Mouse (Mus musculus) embryonic stem cell, embryonic (primary cell): ENCODE data around the gene Khdrbs1.
"Not testable (repeated sequence)": the region's sequence is repeated elsewhere in the genome, so short reads cannot be mapped to it uniquely, and the experiment has no call there.

Source experiments
- CTCF ChIA-PET, 4 experiments: fragments of 300-600 bp in 2 of 4; fragments of 350-600 bp in 2 of 4; sonication (Branson Sonifier 250); formaldehyde crosslinking; loops; one replicate each; lab custom pipeline; 2022; ENCODE audit warnings: inconsistent platforms in 2 of 4; lab: Charles Lee
- POLR2A ChIA-PET, 4 experiments: fragments of 300-600 bp in 2 of 4; fragments of 350-600 bp in 2 of 4; sonication (Branson Sonifier 250); formaldehyde crosslinking; loops; one replicate each; lab custom pipeline; 2022; ENCODE audit warnings: antibody characterized with exemption in 4 of 4, inconsistent platforms in 1 of 4; lab: Charles Lee

Gene Khdrbs1

DNA sequence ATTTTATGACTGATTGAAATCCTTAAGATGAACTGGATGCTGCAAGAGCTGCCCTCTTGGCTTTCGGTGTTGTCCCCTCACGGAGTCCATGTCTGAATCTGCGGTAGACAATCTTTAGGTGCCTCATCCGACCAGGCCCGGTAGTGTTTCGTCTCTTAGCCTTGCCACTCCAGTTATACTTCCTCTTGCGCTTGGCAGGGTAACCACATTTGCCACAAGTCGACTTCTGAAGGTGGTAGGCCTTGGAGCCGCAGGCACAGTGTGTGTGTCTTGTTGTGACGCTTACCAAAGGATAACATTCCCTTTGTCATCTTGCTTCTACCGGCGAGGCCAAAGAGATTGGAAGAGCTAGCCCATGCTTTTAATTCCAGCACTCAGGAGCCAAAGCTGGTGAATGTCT lies 19.5 kb upstream of the Khdrbs1 start:
- CTCF ChIA-PET: interaction anchor here in 2 of 4 experiments (0.6 to 0.8 kb wide), 3 partner anchors 10 to 60 kb away, joined by 3 to 6 read pairs (median 3); no protein-coding TSS in a partner anchor
- POLR2A ChIA-PET: interaction anchor here in 3 of 4 experiments (0.6 to 1.4 kb wide), 6 partner anchors 65 to 576 kb away, joined by 3 to 6 read pairs (median 4); partner anchors contain the start of gene Kpna6 (in 1 of the 3)

DNA sequence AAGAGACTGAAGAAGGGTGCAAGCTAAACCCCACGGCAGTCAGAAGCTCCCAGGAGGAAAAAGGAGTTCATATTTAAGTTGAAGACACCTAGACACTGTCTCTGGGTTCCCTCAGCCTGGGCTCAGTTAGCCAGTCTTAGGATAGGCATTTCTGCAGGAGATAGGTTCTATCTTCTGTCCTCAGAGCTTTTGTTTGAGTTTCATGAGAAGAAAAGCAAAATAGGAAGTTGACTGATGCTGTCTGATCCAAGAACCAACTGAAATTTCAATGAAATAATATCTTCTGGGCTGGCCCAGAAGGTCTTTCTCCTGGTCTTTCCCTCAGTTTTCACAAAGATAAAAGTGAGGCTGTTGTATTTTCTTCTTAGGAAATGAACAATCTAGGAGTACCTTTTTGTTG lies 13.4 kb upstream of the Khdrbs1 start:
- CTCF ChIA-PET: interaction anchor here in 1 of 4 experiments (0.6 kb wide), 2 partner anchors 207 to 519 kb away, joined by 3 read pairs; no protein-coding TSS in a partner anchor
- POLR2A ChIA-PET: interaction anchor here in 3 of 4 experiments (0.6 to 1.7 kb wide), 3 partner anchors 8 to 52 kb away, joined by 3 to 10 read pairs (median 3); partner anchors contain the start of gene Khdrbs1 (in 1 of the 3)

DNA sequence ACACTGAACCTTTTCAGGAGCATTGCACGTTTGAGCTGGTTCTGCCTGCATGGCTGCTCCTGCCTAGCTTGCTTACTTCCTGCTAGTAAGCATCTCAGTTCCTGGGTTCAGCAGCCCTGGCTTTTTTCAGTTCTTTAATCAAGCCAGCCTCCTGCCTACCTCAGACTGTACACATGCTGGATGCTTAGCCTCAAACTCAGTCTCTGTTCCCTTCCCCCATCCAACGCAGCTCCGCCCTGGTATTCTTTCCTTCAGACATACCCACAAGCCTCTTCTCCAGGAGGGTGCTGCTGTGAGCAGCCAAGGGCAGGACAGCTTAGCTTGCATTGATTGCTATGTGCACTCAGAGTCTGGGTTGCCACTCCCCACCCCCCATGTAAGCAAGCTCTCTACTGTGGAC lies 12.6 kb upstream of the Khdrbs1 start:
- POLR2A ChIA-PET: interaction anchor here in 3 of 4 experiments (0.6 to 1.7 kb wide), 4 partner anchors 8 to 54 kb away, joined by 3 to 10 read pairs (median 3); partner anchors contain the start of gene Khdrbs1 (in 1 of the 3)
- CTCF ChIA-PET: interaction anchor here in 2 of 4 experiments (0.6 to 1.4 kb wide), 3 partner anchors 205 to 520 kb away, joined by 3 to 4 read pairs (median 3); no protein-coding TSS in a partner anchor

DNA sequence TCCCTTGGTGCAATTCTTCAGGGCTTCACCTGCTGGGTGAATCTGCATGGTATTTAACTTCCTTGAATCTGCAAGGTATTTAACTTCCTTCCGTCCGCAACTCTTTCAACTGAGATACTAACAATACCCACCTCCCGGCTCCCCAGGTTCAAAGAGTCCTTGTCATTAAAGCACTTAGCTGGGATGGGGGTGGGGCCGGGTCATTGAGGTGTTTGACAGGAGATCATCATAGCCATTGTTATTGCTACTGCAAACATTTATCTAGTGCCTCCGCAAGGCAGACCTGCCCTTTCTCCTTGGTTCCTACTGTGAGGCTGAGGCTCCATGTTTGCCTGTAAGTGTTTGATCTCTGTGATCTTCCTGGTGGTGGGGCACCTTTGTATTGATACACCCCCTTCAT lies 8.3 kb upstream of the Khdrbs1 start:
- CTCF ChIA-PET: interaction anchor here in 2 of 4 experiments (0.8 to 1.2 kb wide), 3 partner anchors 14 to 337 kb away, joined by 3 to 4 read pairs (median 3); no protein-coding TSS in a partner anchor
- POLR2A ChIA-PET: interaction anchor here (0.6 to 1.9 kb wide), 11 partner anchors 9 to 352 kb away, joined by 3 to 12 read pairs (median 4); partner anchors contain the start of genes Khdrbs1 (in 2 of the 4), Pef1 (in 1 of the 4) and Txlna (in 1 of the 4)

DNA sequence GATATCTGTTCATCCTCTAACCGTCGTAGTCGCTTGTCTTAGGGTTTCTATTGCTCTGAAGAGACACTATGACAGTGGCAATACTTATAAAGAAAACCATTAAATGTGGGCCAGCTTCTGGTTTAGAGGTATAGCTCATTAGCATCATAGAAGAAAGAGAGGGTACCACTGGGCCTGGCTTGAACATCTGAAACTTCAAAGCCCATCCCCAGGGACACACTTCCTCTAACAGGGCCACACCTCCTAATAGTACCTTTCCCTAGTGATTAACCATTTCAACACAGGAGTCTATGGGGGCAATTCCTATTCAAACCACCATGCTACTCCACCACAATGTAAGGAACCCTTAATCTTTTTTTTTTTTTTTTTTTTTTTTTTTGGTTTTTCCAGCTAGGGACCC lies 4.5 kb upstream of the Khdrbs1 start:
- ChIA-PET POLR2A (interaction anchor here in 2 of 4 experiments (0.6 kb wide), 3 partner anchors 8 to 137 kb away, joined by 3 read pairs; no protein-coding TSS in a partner anchor), CTCF (no interaction called here)

DNA sequence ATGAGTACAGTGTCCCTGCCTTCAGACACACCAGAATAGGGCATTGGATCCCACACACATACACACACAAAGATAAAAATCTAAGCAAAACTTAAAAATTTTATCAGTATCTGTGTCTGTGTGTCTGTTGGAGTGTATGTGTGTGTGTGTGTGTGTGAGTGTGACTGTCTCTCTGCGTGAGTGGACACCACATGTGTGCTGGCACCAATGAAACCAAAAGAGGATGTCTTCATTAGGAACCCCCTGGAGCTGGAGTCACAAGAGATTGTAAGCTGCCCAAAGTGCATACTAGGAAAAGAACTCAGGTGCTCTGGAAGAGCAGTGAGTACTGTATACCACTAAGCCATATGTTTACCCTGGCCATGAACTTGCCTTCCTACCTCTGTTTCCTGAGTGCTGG lies 4.0 kb upstream of the Khdrbs1 start:
- ChIA-PET CTCF (no interaction called here), POLR2A (interaction anchor here in 1 of 4 experiments (0.6 kb wide), 1 partner anchor 41 kb away, joined by 3 read pairs; no protein-coding TSS in a partner anchor)

DNA sequence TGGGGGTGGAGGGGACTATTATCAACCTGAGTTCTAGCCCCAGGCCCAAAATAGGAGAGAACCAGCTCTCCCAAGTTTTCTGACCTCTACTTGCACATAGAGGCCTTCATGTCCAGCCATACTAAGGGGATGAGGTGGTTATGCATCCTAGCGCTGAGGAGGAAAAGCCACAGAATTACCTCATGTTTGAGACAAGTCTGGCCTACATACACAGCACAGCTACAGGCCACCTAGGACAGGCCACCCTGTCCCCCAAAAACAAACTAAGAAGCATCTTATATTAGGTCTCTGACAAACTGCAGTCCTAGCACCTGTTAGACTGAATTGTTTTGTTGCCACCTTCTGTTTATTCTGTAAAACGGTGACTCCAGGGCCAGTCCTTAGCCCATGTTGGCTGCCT lies 1.4 kb upstream of the Khdrbs1 start:
- ChIA-PET CTCF (no interaction called here), POLR2A (interaction anchor here in 3 of 4 experiments (0.6 to 3.8 kb wide), 5 partner anchors 10 to 370 kb away, joined by 3 to 13 read pairs (median 4); partner anchors contain the start of gene Tmem39b (in 1 of the 3))

DNA sequence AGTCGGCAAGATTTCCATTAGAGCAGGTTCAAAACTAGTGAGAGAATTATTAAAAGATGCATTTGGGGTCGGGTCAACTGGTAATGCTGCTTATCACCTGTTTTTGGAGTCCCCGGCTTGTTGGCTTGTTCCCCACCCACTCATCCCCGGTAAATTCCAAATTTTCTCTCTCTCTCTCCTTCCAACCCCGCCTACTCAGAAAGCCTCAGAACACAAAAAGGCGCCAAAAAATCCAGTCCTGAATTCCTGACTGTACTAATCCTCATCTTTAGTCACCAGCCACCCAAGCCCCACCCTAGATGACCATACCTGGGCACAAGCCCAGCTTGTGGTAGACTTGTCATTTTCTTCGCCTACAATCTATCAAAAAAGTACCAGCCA lies 897 bp upstream of the Khdrbs1 start:
- ChIA-PET POLR2A (interaction anchor here in 2 of 4 experiments (1.1 to 3.8 kb wide), 3 partner anchors 10 to 47 kb away, joined by 3 to 13 read pairs (median 4); partner anchors contain the start of gene Tmem39b (in 1 of the 2)), CTCF (no interaction called here)

DNA sequence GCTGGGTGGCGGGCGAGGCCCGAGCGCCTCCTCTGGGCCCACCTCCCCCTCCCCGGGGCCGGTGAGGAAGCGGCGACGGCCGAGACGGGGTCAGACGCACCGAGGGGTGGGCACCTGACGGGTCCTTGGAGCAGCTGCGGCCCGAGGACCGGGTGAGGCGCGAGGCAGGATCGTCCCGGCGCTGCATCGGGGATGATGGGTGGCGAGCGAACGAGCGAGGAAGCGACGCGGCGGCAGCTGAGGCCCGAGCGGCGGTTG lies 200 bp downstream of the Khdrbs1 start:
- ChIA-PET CTCF (interaction anchor here (0.6 to 1.2 kb wide), 4 partner anchors 110 to 1135 kb away, joined by 3 read pairs; no protein-coding TSS in a partner anchor), POLR2A (interaction anchor here (0.6 to 3.8 kb wide), 34 partner anchors 8 to 939 kb away, joined by 3 to 14 read pairs (median 4); partner anchors contain the start of genes Tmem39b (in 4 of the 4), Pef1 (in 2 of the 4), Txlna (in 2 of the 4) and Fabp3 (in 1 of the 4))

DNA sequence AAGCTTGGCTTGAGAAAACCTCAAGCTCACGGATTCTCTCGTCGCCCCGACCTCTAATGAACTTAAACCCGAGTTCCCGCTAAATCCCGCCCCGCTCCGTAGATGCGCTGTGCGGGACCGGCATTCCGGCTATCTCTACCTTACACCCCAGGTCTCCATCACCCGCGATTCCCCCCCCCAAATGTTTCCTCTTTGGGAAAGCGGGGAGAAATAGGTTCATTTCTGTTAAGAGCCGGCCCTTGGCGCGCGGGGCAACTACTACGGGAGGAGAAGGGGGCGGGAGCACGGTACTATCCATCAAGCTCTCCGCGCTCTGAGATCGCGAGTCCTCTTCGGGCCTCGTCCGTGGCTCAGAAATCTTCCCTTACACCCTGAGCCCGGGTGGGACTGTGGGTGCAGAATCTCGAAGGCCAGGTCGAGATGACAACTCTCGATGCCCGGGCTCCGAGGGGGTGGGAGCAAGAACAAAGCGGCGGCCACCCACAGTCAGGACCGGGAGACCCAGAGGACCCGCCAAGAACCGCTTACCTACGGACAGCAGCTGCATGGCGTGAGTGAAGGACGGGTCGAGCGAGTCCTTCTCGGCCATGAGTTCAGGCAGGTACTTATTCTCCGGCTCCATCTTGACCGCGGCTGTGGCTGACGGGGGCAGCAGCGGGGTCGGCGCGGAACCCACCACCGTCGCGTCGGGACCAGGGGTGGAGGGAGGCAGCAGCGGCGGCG lies 691 bp downstream of the Khdrbs1 start:
- POLR2A ChIA-PET: interaction anchor here (0.5 to 3.8 kb wide), 48 partner anchors 9 to 939 kb away, joined by 3 to 14 read pairs (median 4); partner anchors contain the start of genes Tmem39b (in 4 of the 4), Pef1 (in 2 of the 4), Txlna (in 2 of the 4) and Ccdc28b (in 1 of the 4)
- CTCF ChIA-PET: interaction anchor here (0.6 to 1.2 kb wide), 5 partner anchors 110 to 1134 kb away, joined by 3 read pairs; no protein-coding TSS in a partner anchor

DNA sequence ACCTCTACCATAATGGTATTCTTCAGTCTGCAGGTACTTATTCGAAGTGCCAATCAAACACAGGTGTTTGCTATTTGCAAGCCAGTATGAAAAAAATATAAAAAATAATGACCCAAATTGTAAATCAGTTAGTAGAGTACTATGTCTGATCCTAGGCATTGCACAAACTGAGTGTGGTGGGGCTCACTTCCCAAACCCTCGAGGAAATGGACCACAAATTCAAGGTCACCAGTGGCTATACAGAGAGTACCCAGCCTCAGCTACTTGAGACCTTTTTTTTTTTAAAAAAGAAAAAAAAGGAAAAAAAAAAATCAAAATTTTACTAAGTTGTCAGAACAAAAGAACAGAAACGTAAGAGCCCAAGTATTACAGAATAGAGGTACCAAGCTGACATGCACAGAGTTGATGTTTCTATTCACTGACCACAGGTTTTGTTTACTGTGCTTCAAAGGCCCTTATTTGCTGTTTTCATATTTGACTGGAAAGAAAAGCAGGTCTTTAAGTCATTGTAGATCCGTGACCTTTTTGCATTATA lies 2.9 kb downstream of the Khdrbs1 start:
- ChIA-PET POLR2A (interaction anchor here in 1 of 4 experiments (0.6 to 0.9 kb wide), 5 partner anchors 33 to 210 kb away, joined by 3 to 4 read pairs (median 3); no protein-coding TSS in a partner anchor), CTCF (no interaction called here)

DNA sequence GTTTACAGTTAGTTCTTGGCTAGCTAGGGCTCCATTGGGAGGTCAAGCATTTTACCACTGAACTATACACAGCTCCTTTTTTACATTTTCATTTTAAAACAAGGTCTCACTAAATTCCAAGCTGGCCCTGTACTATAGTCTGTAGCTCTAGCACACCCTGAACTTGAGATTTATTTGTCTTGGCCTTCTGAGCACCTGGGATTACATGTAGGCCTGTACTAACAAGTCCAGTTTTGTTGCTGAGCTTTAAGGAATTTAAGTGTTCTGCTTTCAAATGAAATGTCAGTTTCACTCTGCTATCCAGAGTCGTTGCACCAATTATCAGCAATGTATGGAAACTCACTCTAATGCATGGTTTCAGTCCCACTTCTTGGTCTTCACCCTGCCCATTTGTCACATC lies 5.9 kb downstream of the Khdrbs1 start:
- ChIA-PET POLR2A (interaction anchor here in 1 of 4 experiments (0.6 to 2.0 kb wide), 2 partner anchors 40 to 193 kb away, joined by 3 to 6 read pairs; partner anchors contain the start of genes Spocd1 and Tmem39b), CTCF (interaction anchor here in 1 of 4 experiments (0.6 kb wide), 1 partner anchor 357 kb away, joined by 3 read pairs; no protein-coding TSS in a partner anchor)

DNA sequence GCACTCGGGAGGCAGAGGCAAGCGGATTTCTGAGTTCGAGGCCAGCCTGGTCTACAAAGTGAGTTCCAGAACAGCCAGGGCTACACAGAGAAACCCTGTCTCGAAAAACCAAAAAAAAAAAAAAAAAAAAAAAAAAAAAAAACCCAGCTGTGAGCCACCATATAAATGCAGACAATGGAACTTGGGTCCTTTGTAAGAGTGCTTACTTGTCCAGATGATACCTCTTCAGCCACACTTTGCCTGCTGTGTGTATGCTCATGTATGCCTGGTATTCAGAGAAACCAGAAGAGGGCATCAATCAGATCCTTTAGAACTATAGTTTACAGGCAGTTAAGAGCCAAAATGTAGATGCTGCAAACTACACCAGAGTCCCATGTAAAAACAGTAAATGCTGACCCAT lies 6.6 kb downstream of the Khdrbs1 start:
- POLR2A ChIA-PET: interaction anchor here in 1 of 4 experiments (0.6 to 2.0 kb wide), 2 partner anchors 39 to 193 kb away, joined by 3 to 6 read pairs; partner anchors contain the start of genes Spocd1 and Tmem39b

DNA sequence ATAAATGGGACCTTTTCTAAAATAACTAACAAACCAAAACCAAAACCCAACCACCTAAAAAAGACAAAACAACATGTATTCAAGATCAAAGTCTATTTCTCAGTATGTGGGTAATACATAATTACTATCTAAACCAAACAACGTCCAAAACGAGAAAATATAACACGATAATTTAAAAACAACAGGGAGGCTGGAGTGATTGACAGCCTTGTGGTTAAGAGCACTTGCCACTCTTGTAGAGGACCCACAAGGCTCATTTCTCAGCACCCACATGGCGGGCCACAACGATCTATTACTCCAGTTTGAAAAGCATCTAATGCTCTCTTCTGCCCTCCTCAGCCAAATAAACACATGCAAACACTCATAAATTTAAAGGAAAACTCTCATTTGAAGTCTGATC lies 10.7 kb downstream of the Khdrbs1 start:
- ChIA-PET POLR2A (interaction anchor here in 1 of 4 experiments (0.8 to 1.2 kb wide), 2 partner anchors 35 to 39 kb away, joined by 3 to 4 read pairs; partner anchors contain the start of gene Tmem39b), CTCF (no interaction called here)

More for the DNA sequence above, 6.6 kb downstream of the Khdrbs1 start:
- CTCF ChIA-PET: not testable (repeated sequence)

DNA sequence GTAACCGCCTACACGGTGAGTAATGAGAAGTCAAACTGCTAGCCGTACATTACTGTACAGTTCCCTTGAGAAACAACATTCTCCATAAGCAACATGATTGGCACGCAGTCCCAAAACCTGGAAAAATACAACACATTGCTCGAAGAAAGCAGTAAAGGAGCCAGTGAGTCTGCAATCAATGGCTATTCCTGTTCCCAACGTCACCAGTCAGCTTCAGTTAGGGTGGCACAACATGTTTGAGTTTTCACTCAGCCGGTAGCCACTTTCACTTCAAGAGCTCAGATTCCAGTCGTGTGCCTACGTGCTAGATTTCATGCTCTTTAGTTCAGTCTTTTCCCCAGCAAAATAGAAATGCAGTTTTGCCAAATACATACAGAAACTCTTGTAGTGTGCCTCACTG lies 25.8 kb downstream of the Khdrbs1 start:
- ChIA-PET POLR2A (interaction anchor here in 1 of 4 experiments (0.5 to 2.1 kb wide), 2 partner anchors 20 to 434 kb away, joined by 3 to 12 read pairs; partner anchors contain the start of gene Tmem39b), CTCF (interaction anchor here in 1 of 4 experiments (0.6 to 1.0 kb wide), 2 partner anchors 26 to 108 kb away, joined by 3 read pairs; no protein-coding TSS in a partner anchor)

DNA sequence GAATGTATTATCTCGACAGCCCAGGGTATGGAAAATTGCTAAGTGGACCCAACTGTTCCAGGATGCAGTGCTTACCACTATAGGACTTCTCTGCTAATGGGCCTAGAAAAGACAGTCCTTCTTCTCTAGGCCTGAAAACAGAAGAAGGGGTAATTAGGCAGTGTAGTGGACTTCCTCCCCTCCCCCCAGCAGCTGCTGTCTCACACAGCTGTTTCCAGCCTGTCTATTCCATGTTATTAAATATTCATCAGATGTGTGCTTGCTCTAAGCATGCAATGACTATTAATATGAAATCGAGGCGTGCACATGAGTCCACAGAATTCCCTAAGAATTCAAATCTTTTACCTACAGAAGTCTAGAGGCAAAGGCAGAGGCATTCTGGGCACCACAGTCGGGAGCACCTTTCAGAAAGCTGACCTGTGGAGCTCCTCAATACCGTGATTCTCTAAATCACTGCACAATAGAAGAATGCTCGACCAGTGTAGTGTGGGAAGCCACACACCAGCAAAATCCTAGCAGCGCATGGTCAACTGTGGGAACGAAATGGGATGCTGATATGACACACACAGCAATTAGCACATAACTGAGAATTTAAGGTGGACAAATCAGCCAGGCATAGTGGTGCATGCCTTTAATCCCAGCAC lies 32.5 kb downstream of the Khdrbs1 start:
- POLR2A ChIA-PET: interaction anchor here in 2 of 4 experiments (0.6 to 5.2 kb wide), 5 partner anchors 13 to 196 kb away, joined by 3 to 26 read pairs (median 3); partner anchors contain the start of genes Khdrbs1 (in 1 of the 2), Marcksl1 (in 1 of the 2), Tmem39b (in 1 of the 2) and Txlna (in 1 of the 2)

DNA sequence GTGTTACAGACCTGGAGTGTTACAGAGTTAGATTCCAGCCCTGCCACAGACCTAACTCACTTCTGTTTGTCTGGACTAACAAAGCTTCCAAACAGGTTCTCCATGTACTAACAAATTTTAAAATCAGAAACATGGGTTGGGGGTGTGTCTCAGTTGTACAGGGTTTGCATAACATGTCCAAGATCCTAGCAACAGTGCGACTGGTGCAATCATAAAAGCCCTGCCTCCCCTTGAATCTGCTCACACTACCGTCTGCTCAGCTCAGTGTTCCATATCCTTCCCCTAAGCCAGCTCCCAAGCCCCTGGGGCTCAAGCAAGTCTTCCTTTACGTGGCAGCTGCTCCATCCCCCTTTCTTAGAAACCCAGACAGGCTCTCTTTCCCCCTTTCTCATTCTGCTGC lies 35.4 kb downstream of the Khdrbs1 start:
- ChIA-PET CTCF (interaction anchor here in 2 of 4 experiments (0.7 to 1.1 kb wide), 3 partner anchors 11 to 166 kb away, joined by 3 to 9 read pairs (median 3); no protein-coding TSS in a partner anchor), POLR2A (interaction anchor here in 1 of 4 experiments (0.6 to 5.2 kb wide), 6 partner anchors 10 to 292 kb away, joined by 3 to 26 read pairs (median 4); partner anchors contain the start of gene Tmem39b)

More for the DNA sequence above, 32.5 kb downstream of the Khdrbs1 start:
- CTCF ChIA-PET: no interaction called here
